Mouse (Mus musculus) hindbrain, embryonic 14.5 days (tissue): ENCODE measurements around the gene Ccdc177. TPM values are rescaled to one million over a fixed set of nuclear protein-coding genes. Genes with fewer than 3 reads are reported as not detected.
A peak's percentile ranks its signal among the peaks of the same experiment; 100 is the strongest.

Source experiments
- ATAC-seq: fragments of 200-750 bp; cut with Nextera tagmentation; 2 replicates; pipeline ENCODE4 v1.8.0; 2017; ENCODE audit warnings: moderate number of reproducible peaks, mild to moderate bottlenecking, moderate TSS enrichment, moderate library complexity; ENCODE audit not compliant: low FRiP score
- DNase-seq: peaks from one replicate; pipeline ENCODE4 v3.0.0-alpha.2; 2015; ENCODE audit warnings: low spot score
- H3K27ac ChIP-seq: fragments of 300-500 bp; sonication (generic); 2 replicates; pipeline ENCODE4 v1.5.1; 2014; ENCODE audit warnings: mild to moderate bottlenecking, moderate library complexity
- H3K27me3 ChIP-seq: fragments of 300-500 bp; sonication (generic); 2 replicates; pipeline ENCODE4 v1.6.1; 2014; ENCODE audit warnings: mild to moderate bottlenecking, low read length, mixed read lengths; ENCODE audit not compliant: control insufficient read depth, insufficient read depth
- H3K36me3 ChIP-seq: fragments of 300-500 bp; sonication (generic); replicated peaks from 2 replicates; pipeline ENCODE4 v1.6.1; 2014; ENCODE audit not compliant: control insufficient read depth, insufficient read depth
- H3K4me1 ChIP-seq: fragments of 300-500 bp; sonication (generic); replicated peaks from 2 replicates; pipeline ENCODE4 v1.6.1; 2014; ENCODE audit warnings: antibody characterized with exemption, low read length, mixed read lengths; ENCODE audit not compliant: control insufficient read depth, insufficient read depth
- H3K4me2 ChIP-seq: fragments of 300-500 bp; sonication (generic); replicated peaks from 2 replicates; pipeline ENCODE4 v1.6.1; 2014; ENCODE audit warnings: mild to moderate bottlenecking, moderate library complexity
- H3K4me3 ChIP-seq: fragments of 300-500 bp; sonication (generic); replicated peaks from 2 replicates; pipeline ENCODE4 v1.5.1; 2014; ENCODE audit warnings: mild to moderate bottlenecking, low read length
- H3K9ac ChIP-seq: fragments of 300-500 bp; sonication (generic); 2 replicates; pipeline ENCODE4 v1.6.1; 2014
- H3K9me3 ChIP-seq: fragments of 300-500 bp; sonication (generic); 2 replicates; pipeline ENCODE4 v1.6.1; 2016; ENCODE audit warnings: low read length; ENCODE audit not compliant: control insufficient read depth
- WGBS: fragments of 180-500 bp; shearing (Covaris S2); extraction: QIAGEN DNeasy Blood & Tissue Kit; methylation state at CpG from one replicate; pipeline ENCODE4 v1.1.7; 2014; 5-methylcytosine and 5-hydroxymethylcytosine counted together
- polyA plus RNA-seq: library from polyadenylated mRNA; unstranded; fragments of >200 nt; fragmentation: Nextera tagmentation; extraction: Ambion mirVana; gene quantifications from 2 replicates; pipeline ENCODE4 v1.2.1, GENCODE M21; 2014

Ccdc177 gene
- polyA plus RNA-seq, 1 experiment from 2014 or later: 4.6 TPM

GRCm38 (mm10) chr12:80706915-80707604 lies 53.4 kb downstream of the Ccdc177 start:
- no peak for ATAC-seq
- WGBS: 60% methylated on average over 6 of the region's 6 CpGs

GRCm38 (mm10) chr12:80706208-80706914 lies 54.1 kb downstream of the Ccdc177 start:
- H3K4me1 ChIP-seq: peaks cover 10% of the 10 kb centered on the region
- no peak overlapping the region for H3K4me2 ChIP-seq
- DNase-seq (no peak), ATAC-seq (no peak)
- H3K9ac ChIP-seq: no peak overlapping the region
- no peaks in the 10 kb centered on the region for H3K27me3 ChIP-seq
- H3K4me3 ChIP-seq: no peak overlapping the region
- H3K36me3 ChIP-seq: no peaks in the 10 kb centered on the region
- no peaks in the 10 kb centered on the region for H3K9me3 ChIP-seq
- 63% methylated on average over 11 of the region's 11 CpGs for WGBS
- no peak overlapping the region for H3K27ac ChIP-seq

More at GRCm38 (mm10) chr12:80706915-80707604, 53.4 kb downstream of the Ccdc177 start:
- Histone ChIP-seq H3K27ac (no peak overlapping the region), H3K4me2 (no peak overlapping the region), H3K4me3 (no peak overlapping the region), H3K9me3 (no peaks in the 10 kb centered on the region), H3K4me1 (peaks cover 10% of the 10 kb centered on the region), H3K9ac (no peak overlapping the region), H3K36me3 (no peaks in the 10 kb centered on the region), H3K27me3 (no peaks in the 10 kb centered on the region)
- peak; percentile 67 for DNase-seq

Other genes starting within 250 kb of the Ccdc177 start
- gene Galnt16, start 242.4 kb downstream of the Ccdc177 start, polyA plus RNA-seq: 20.2 and 21.2 TPM in 2 replicates
- gene Slc39a9, start 116.8 kb downstream of the Ccdc177 start, polyA plus RNA-seq: 27.2 and 32.1 TPM in 2 replicates
- gene Erh, start 116.3 kb downstream of the Ccdc177 start, polyA plus RNA-seq: 228 and 237 TPM in 2 replicates
- 3.5 and 5.9 TPM in 2 replicates for gene Plekhd1, start 68.1 kb downstream of the Ccdc177 start, polyA plus RNA-seq
- 12.5 and 14.8 TPM in 2 replicates for gene Susd6, start 29.8 kb upstream of the Ccdc177 start, polyA plus RNA-seq
- gene Srsf5, start 184.8 kb upstream of the Ccdc177 start, polyA plus RNA-seq: 248 and 256 TPM in 2 replicates
- 0.20 and 0.55 TPM in 2 replicates for gene Slc10a1, start 208.0 kb upstream of the Ccdc177 start, polyA plus RNA-seq